Mouse (Mus musculus) layer of hippocampus, postnatal 25 days (tissue): ENCODE results near the gene Ppara. TPM values are rescaled to one million over a fixed set of nuclear protein-coding genes. Genes with fewer than 3 reads are reported as not detected.

ENCODE experiments used
- DNase-seq, 2 experiments: peaks; one replicate each; pipeline ENCODE4 v3.0.0; 2022; ENCODE audit warnings: mixed read lengths in 2 of 2, low spot score in 1 of 2; ENCODE audit errors: extremely low spot score in 1 of 2
- total RNA-seq, 2 experiments: library from RNA; stranded (reverse); gene quantifications; 2 replicates each; pipeline ENCODE4 v1.2.3; 2021

Ppara gene
- total RNA-seq, 2 experiments from 2014 or later, result 3.1 to 3.3 TPM

- no peak for DNase-seq
These were observed 53.3 kb downstream of the Ppara start for GRCm38 (mm10) chr15:85788051-85788450.

GRCm38 (mm10) chr15:85788633-85789032 lies 53.9 kb downstream of the Ppara start:
- no peak for DNase-seq

- no peak for DNase-seq
These were observed 56.7 kb downstream of the Ppara start for GRCm38 (mm10) chr15:85791449-85791848.

DNA sequence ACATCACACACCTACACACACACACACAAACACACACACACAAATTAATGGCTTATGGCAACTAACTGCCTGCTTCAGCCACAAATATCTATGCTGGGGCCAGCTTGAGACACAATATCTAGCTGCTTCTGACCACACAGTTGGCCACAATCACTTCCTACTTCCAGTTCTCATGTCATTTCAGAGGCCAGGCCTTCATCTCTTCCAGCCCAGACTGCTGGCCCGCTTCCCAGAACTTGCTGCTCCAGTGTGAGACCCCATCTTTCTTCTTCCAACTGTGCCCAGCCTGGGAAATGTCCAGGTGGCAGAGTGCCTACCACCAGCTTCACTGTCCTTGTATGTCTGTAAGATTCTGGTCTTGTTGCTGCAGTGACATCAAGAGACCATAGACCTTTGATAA lies 58.0 kb downstream of the Ppara start:
- DNase-seq, result peak in 1 of 2 experiments; percentile 42

- no peak for DNase-seq
These were observed 60.7 kb downstream of the Ppara start for GRCm38 (mm10) chr15:85795516-85795915.

DNA sequence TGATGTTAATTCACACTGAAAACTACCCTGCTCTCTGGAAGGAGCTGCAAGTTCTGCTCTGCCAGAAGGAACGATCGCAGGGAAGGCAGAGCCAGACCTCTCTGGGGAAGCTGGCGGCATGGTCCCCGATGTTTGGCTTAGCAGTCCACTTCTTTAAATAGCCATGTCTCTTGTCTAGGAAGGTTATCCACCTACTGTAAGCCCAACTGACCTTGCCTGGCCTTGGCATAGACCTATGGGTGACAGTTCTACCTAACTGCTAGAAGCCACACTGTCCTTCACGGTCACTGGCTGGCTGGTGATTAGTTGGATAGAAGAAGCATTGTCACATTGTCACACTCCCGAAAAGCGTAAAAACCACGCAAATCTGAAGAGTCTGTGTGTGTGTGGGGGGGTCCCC lies 63.9 kb downstream of the Ppara start:
- DNase-seq, result no peak

- no peak for DNase-seq
These were observed 68.1 kb downstream of the Ppara start for GRCm38 (mm10) chr15:85802931-85803330.

DNA sequence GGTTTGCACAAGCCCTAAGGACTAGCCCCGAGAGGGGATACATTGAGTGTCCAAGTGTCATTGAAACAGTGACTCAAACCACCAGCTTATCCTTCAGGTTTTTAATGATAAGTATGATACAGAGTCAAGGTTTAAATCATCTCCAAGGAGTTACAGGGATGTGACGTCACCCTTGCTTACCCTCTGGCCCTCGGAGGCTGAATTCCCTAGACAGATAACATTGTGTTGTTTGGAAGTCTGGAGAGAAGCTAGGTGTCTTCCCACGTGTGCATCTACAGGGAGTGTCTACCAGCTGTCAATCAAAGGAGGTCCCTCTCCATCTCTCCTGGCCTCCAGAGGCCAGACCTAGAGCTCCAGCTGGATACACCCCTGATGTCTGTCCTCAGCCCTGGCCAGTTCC lies 72.1 kb downstream of the Ppara start:
- no peak for DNase-seq

GRCm38 (mm10) chr15:85807404-85807803 lies 72.6 kb downstream of the Ppara start:
- no peak for DNase-seq

DNA sequence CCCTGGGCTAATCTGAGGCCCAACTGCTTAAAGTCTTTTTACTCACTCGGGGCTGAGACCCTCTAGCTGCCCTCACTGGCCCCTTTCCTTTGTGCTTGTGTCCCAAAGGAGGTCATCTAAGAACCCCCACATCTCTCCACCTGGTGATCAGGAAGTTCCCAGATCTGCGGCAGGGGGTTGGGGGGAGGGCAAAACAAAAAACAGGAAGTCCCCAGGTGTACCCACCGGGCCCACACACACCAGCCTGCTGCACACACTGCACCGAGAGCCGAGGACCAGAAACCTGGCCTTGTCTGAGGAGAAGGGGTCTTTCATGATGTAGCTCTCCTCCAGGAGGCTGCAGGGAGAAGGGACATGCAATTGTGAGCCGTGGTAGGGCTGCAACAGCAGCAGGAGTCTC lies 73.2 kb downstream of the Ppara start:
- no peak for DNase-seq

- DNase-seq, result no peak
These were observed 73.7 kb downstream of the Ppara start for GRCm38 (mm10) chr15:85808434-85808833.

- DNase-seq, result no peak
These were observed 74.3 kb downstream of the Ppara start for GRCm38 (mm10) chr15:85809091-85809490.

- DNase-seq, result no peak
These were observed 75.7 kb downstream of the Ppara start for GRCm38 (mm10) chr15:85810462-85810805.

DNA sequence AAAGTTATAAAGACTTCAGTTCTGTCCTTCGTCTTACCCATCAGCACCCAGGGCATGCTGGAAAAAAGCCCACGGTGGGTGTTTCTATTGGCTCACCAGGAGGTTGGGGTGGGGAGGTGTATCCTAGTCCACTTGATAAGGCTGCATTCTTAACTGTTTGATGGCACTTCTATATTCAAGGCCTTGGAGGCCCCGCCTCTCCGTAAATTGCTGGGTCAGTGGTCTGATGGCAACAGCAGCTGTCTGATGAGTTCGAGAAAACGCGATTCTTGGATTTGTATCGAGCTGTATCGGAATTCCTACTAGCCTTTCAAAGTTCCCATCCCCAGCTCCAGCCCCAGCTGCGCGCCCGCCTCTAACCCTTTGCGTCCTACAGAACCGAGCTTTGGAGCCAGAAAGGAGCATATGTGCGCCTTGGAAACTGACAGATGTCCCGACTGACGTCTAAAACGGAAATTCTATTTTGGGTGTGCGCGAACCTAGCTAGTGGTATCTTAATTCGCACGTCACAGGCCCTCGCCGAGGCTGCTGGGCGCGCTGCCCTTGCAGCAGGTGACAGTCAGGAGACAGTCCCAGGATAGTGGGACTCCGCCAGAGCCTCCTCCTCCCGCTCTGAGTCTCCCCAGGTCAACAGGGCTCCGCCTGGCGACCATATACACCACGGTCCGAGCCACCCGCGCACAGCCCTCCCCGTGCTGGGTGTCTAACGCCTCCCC lies 76.2 kb downstream of the Ppara start:
- peak; percentile 63 to 67 for DNase-seq

DNA sequence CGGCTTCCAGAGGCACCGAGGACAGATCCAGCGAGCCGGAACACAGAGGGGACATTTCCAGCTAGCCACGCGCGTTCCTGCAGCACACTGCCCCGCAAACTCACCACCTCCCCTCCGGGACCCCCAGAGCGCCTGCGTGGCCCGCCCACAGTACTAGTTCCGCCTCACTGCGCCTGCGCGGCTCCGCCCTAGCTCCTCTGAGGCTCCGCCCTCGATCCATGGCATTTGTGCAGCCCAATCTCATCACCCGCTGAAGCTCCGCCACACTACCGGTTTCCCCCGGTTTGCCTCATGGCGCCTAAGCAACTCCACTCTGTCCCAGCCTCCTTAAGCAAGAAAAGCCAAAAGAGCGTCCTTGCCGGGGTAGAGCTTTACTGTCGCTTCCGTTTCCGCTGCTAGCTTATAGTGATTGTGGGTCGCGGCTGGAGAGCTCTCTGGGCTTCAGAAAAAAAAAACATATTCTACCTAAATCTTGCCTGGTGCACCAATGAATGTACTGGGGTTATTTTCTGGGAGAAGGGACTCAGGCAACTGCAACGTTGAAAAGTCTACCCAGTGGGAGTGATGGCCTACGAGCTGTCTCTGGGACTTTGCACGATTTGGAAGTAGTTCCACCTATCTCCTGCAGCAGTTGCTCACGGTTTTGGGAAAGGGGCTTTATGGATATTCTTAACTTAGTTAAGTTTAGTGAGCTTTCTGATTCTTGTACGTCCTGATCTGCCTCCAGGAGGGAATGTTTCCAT lies 76.9 kb downstream of the Ppara start, which contains the start of gene Cdpf1:
TSS of gene Cdpf1 (minus strand) at position 163 of the 743 bp plus-strand sequence.
- peak; percentile 97 to 99 for DNase-seq

GRCm38 (mm10) chr15:85813428-85813827 lies 78.6 kb downstream of the Ppara start:
- DNase-seq, result no peak

- peak; percentile 30 to 32 for DNase-seq
These were observed 86.6 kb downstream of the Ppara start, which contains the start of gene Pkdrej for GRCm38 (mm10) chr15:85821203-85822010. Gene Pkdrej (minus strand): TSS chr15:85821734.

GRCm38 (mm10) chr15:85822011-85822359 lies 87.2 kb downstream of the Ppara start:
- no peak for DNase-seq

DNA sequence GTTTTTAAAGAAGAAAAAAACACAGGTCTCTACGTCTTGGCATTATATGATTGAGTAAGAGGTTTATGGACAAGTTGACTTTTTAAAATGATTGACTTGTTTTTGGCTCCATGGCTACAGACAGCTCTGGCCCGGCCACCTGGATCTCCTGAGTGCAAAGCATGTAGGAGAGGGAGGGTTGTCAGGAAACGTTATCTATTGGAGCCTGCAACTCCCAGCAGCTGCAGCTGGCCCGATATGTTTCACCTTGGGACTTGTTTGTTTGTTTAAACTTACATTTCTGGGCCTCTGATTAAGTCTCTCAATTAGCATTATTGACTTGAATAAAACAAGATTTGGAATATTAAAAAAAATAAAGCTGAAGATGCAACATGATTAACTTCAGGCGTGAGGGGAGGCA lies 91.9 kb downstream of the Ppara start:
- no peak for DNase-seq

- DNase-seq, result no peak
These were observed 93.3 kb downstream of the Ppara start for GRCm38 (mm10) chr15:85828071-85828470.

DNA sequence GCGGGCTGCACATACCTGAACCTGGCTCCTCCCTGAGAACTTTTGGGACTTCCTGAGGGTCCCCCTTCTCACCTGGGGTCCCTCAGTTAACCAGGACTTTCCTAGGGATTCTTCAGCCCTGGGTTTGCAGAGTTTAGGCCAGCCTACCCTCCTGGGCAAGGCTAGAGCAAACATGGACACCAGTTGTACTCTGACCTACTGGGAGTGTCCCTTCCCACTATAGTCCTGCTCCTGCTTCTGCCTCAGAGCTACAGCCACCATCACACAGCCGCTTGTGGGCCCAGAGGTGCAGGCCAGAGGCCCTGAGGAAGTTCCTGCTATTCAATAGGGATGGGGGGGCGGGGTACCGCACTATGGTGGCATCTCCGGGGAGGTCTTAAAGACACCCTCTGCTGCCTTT lies 94.7 kb downstream of the Ppara start:
- no peak for DNase-seq
